Mouse (Mus musculus) left cerebral cortex, adult 11 months (tissue): ENCODE results near the gene Atp6v1g2.
A peak's percentile ranks its signal among the peaks of the same experiment; 100 is the strongest.

Experiments
- DNase-seq: peaks from one replicate; pipeline ENCODE4 v3.0.0; 2022; ENCODE audit warnings: low spot score

Gene Atp6v1g2

DNA sequence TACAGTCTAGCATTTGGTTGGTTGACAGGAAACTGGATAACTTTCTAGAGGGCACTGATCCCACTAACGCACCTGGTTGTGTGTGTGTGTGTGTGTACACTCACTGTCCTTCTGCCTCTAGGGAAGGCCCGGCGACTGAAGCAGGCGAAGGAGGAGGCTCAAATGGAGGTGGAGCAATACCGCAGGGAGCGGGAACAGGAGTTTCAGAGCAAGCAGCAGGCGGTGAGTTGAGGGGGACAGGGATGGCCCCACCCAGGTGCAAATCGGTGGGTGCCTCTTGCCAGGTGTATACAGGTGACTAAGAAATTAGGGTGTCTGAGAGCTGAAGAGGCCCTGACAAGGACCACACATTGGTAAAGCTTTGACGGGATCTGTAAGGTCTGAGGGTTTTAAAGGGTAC is 3.5 kb downstream of the Atp6v1g2 start:
- DNase-seq = no peak

- DNase-seq = no peak
Observed at GRCm38 (mm10) chr17:35237504-35237903, 4.0 kb downstream of the Atp6v1g2 start.

- no peak for DNase-seq
Observed at GRCm38 (mm10) chr17:35239700-35240099, 6.2 kb downstream of the Atp6v1g2 start.

DNA sequence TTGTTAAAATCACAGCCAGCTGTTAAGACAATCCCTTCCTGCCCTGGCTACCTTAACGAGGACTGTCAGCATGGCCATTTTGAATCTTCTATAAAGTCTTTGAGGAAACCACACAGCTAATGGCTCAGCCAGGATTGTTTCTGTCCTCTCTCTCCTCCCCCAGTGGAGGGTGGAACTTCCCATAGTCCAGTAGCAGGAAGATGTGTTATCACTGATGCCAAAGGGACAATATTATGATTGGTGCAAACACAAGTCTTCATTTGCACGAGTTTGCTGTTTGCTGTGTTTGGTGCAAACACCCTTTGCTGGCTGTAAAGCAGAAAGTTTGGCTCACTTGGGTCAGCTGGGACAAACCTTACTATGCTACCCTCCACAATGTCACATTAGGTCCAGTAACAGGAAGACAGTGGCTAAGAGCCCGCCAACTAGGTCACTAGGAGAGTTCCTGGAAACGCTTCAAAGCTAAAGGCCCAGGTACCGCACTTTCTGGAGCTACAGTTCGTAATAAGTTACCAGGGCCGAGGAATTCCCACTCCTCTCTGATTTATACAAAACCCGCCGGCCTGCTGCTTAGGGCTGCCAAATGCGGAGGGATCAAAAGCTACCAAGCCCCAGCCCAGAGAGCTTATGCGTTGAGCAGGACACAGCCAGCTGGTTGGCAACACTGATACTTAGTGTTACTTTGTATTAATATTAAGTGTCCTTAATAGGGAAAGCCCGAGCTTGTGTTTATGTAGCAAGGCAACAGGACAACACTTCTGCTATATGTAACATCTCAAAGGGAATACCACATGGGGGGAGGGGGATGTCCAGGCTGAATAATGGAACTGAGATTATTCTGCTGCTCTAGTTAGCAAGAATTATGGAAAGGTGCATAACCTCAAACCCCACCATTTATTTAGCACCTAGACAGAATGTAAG is 7.2 kb downstream of the Atp6v1g2 start:
- no peak for DNase-seq

DNA sequence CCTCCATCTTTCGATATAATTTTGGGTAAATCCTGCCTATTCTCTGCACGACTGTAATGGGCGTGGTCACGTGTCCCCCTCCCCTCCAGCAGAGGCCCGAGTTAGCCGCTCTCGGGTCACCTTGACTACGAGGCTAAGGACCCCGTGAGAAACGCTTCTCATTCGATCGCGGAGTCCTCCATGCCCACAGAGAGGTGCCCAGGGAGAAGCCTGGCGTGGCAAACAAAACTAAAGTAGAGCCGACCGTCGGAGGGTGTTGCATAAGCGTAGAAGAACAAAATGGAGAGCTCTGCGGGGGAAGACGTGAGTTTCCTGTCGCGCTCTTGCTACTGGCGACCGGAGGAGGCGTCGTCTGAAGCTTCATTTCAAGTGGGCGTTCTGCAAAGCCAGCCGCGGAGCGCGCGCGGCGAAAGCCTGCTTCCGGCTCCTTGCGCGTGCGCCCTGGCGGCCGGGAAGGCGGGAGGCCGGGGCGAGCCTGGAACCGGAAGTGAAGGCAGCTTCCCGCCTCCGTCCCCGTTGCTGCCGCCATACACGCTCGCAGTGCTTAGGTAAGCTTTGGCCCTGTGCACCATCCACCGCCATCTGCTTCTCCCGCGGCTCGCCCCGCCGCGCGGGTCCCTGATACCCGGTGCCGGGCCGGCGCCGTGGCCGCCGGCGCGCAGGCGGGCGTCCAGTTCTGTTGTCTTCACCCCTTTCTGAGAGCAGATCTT is 8.0 kb downstream of the Atp6v1g2 start, which contains the start of gene Ddx39b:
Gene Ddx39b (plus strand): TSS at position 442 of the 710 bp plus-strand sequence.
- peak; percentile 95 for DNase-seq

GRCm38 (mm10) chr17:35242015-35242941 is 8.8 kb downstream of the Atp6v1g2 start:
- no peak for DNase-seq

DNA sequence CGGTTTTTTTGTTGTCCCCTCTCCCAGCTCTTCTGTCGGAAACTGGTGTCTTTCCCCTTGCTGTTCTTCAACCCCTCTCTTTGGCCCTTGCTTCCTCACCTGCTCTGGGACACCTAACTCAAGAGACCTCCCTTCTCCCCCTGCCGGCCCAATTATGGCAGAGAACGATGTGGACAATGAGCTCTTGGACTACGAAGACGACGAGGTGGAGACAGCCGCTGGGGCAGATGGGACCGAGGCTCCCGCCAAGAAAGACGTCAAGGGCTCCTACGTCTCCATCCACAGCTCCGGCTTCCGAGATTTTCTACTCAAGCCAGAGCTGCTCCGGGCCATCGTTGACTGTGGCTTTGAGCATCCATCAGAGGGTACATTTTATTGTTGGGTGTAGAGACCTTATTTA is 9.6 kb downstream of the Atp6v1g2 start:
- DNase-seq = no peak

DNA sequence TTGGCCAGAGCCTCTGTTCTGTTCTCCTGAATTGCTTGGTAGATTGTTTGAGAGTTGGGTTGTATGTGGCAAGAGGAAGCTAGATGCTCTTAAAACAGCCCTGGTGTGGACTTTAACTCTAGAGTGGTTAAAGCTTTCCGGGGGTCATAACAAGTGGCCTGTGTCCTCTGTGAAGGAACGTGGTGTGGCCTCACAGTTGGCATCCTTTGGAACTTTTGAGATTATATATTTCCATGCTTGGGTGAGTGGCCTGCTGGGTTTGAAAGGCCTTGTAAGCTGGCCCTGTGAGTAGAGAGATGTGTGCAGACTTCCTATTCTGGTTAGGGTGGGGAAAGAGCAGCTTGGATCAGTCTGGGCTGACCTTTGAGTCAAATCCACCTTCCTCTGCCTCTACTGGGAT is 11.5 kb downstream of the Atp6v1g2 start:
- DNase-seq = no peak

DNA sequence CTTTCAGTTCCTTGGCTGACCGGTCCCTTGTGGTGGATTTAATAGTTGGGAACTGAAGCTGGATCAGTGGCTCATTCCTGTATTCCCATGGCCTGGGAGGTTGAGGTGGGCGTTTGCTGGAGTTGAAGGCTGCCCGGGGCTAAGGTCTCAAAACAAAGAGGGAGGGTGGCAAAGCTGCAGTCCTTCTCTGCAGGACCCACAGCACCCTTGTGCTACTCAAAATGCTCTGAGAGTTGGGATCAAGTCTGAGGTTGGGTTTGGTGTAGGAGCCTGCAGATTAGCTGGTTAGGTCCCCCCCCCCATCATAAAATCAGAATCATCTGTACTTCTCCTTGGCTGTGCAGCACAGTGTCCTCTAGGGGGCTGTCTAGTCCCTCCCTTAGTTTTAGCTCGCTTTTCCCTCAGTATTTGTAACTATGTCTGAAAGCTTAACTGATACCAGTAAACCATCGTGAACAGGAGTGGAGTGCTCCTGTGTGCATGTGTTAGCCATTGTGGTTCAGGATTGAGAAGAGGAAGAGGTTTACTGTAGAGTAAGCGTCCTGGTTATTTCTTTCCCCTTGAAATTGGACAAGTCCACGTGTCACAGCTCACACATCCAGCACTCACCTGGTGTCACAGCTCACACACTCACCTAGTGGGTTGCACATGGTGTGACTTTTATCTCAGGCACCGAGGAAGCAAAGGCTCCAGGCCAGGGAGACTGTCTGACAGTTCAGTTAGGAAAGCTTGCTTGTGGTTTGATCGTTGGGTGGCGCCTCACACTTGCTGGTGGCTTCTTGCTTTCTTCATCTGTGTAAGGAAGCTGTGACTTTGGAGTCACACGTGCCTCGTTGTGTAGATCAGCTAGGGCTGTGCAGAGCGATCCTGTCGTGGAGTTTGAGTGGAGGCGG is 12.5 kb downstream of the Atp6v1g2 start:
- DNase-seq = no peak

- DNase-seq = no peak
Observed at GRCm38 (mm10) chr17:35247144-35247543, 13.7 kb downstream of the Atp6v1g2 start.

GRCm38 (mm10) chr17:35248986-35249385 is 15.5 kb downstream of the Atp6v1g2 start:
- no peak for DNase-seq

- no peak for DNase-seq
Observed at GRCm38 (mm10) chr17:35249451-35250197, 16.2 kb downstream of the Atp6v1g2 start.

DNA sequence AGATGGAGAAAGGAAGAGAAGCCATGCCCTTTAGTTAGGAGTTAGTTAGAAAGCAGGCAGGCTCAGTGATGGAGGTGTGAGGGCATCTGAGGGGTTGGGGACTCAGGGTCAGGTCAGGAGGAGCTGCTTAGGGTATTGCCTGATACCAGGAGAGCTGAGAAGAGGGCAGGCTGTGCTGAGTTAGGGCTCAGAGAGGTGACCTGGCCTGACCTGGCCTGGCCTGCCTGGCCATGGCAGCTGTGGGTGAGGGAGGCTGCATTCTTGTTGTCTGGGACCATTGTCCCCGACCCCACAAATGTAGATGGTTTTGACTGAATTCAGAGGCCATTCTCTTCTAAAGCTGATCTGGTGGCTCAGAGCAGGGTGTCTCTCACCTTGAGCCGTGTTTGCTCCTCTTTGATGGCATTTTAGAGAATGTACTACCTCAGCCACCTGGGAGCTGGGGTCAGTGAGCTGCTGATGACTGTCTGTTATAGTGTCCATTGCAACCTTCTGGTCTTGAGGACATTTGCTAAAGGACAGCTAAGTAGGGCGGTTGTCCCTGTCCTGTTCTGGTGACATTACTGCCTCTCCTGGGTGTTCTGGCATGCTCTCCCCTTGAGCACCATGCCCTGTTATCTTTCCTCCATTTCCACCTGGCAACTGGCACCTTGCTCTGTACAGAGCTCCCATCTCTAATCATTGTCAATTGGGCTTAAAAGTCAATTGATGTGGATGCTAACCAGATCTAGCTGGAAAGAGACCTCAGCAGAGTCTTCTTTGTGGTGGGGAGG is 17.1 kb downstream of the Atp6v1g2 start:
- DNase-seq = no peak

DNA sequence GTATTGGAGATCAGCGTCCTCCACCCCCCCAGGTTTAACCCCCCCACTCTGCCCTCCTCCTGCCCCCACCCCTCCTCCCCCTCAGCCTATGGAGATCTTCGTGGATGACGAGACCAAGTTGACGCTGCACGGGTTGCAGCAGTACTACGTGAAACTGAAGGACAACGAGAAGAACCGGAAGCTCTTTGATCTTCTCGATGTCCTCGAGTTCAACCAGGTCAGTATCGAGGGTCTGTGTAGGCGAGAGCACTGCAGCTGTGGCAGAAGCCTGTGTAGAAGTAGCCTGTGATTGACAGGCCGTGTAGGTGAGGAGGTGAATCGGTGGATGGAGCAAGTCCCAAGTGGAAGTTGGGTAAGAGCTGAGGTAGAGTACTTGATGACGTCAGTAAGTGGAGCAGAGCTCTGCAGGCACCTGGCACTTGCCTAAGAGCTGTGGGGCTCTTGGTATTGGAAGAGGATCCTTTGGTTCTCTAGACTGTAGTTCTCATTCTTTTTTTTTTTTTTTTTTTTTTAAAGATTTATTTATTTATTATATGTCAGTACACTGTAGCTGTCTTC is 17.8 kb downstream of the Atp6v1g2 start:
- no peak for DNase-seq

DNA sequence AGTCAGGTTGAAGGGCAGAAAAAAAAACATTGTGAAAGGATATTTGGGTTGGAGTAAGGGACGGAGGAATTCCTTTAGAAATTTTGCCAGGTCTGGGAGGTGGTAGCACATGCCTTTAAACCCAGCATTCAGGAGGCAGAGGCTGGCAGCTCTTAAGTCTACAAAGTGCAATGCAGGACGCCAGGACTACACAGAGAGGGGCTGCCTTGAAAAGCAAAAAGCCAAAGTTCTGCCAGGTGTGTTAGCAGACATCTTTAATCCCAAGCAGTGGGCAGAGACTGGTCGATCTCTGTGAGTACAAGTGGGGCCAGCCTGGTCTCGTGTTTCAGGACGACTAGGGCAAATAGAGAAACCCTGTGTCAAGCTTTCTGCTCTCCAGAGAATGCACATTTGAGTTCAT is 18.5 kb downstream of the Atp6v1g2 start:
- no peak for DNase-seq

DNA sequence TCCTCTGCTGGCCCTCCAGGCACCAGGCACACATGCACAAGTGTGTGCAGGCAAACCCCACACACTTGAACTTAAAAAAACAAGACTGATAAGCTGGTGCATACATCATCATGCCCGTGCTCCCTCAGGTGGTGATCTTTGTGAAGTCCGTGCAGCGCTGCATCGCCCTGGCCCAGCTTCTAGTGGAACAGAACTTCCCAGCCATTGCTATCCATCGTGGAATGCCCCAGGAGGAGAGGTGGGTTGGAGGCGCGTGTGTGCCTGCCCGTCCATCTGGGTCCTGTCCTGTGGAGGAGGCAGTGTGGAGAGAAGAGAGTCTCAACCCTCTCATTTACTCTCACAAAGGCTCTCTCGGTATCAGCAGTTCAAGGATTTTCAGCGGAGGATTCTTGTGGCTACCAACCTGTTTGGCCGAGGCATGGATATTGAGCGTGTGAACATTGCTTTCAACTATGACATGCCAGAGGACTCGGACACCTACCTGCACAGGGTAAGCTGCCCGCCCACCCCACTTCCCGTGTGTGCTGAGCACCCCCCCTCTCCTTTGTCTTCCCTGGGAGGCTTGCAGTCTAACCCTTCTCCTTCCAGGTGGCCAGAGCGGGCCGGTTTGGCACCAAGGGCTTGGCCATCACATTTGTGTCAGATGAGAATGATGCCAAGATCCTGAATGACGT is 19.3 kb downstream of the Atp6v1g2 start:
- no peak for DNase-seq

- DNase-seq = no peak
Observed at GRCm38 (mm10) chr17:35253293-35254093, 20.0 kb downstream of the Atp6v1g2 start.
